Mouse (Mus musculus): ENCODE measurements at regions not wholly inside any gene's neighbourhood (a gene's known extent, or its start where the extent isn't known, plus 50 kb on each side); places are given as distances from the start of the nearest gene placed in this dataset.

DNA sequence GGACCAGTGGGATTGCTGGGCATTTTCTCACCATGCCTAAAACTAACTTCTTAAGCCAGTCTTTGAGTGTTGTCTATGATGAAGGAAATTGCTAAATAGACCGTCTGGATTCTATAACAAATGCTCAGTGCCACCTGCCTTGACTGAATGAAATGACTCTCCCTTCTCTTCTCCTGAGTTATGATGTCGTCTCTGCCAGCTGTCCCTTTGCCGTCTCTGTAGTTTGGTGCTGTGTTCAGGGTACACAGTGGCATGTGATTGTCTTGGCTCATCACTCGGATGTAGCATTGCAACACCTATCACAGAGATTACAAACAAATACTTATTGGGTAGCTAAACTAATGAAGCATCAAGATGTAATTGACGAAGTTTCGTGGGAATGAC lies 331.3 kb downstream of the Sorl1 start:
- TF ChIP-seq CTCF (IDR thresholded peaks at IDR 0.05; ENCODE audit: extremely low read depth, insufficient read length, insufficient replicate concordance, low read depth, low read length) = no peak
- no peak for TF ChIP-seq POLR2A (IDR thresholded peaks at IDR 0.05; ENCODE audit: low read depth, low read length)
